Mouse (Mus musculus): ENCODE results near the gene 1700018B08Rik. TPM values are rescaled to one million over a fixed set of nuclear protein-coding genes. Genes with fewer than 3 reads are reported as not detected.

The 1700018B08Rik gene
- polyA plus RNA-seq, 1 experiment: not detected

GRCm38 (mm10) chr8:121588750-121589149 lies 44.6 kb upstream of the 1700018B08Rik start:
- TF ChIP-seq MAX (IDR thresholded peaks at IDR 0.05): no peak
- TF ChIP-seq CTCF (IDR thresholded peaks at IDR 0.05; ENCODE audit: control insufficient read depth, insufficient read depth, insufficient read length): no peak
- no peak for TF ChIP-seq MYOD1 (IDR thresholded peaks at IDR 0.05; ENCODE audit: control insufficient read depth, insufficient read length, low read depth)
- TF ChIP-seq CEBPB (IDR thresholded peaks at IDR 0.05; ENCODE audit: low read depth): no peak
- TF ChIP-seq FOSL1 (IDR thresholded peaks at IDR 0.05; ENCODE audit: insufficient read depth, low read length, poor library complexity, severe bottlenecking): no peak
- no peak for TF ChIP-seq MYOG (IDR thresholded peaks at IDR 0.05; ENCODE audit: control insufficient read depth, extremely low read depth, insufficient read length)
- TF ChIP-seq USF1 (IDR thresholded peaks at IDR 0.05; ENCODE audit: low read depth): no peak
- H3ac ChIP-seq (ENCODE audit: control insufficient read depth, insufficient read length, low read depth): no peak overlapping the region
- peaks cover 3% of the 10 kb centered on the region for H3K36me3 ChIP-seq (ENCODE audit: control insufficient read depth, insufficient read depth)
- H3K79me2 ChIP-seq (ENCODE audit: control insufficient read depth, insufficient read depth): peaks cover 33% of the 10 kb centered on the region
- H3K79me3 ChIP-seq (ENCODE audit: low read depth): peaks cover 23% of the 10 kb centered on the region
- H3K4me3 ChIP-seq (ENCODE audit: insufficient read depth, poor library complexity, severe bottlenecking): no peak overlapping the region
- H3K27me3 ChIP-seq (ENCODE audit: control insufficient read depth, insufficient read depth, insufficient read length): no peaks in the 10 kb centered on the region

- H3K36me3 ChIP-seq (ENCODE audit: control insufficient read depth, insufficient read depth): no peaks in the 10 kb centered on the region
- no peaks in the 10 kb centered on the region for H3K79me3 ChIP-seq (ENCODE audit: low read depth)
- H3K27me3 ChIP-seq (ENCODE audit: control insufficient read depth, insufficient read depth, insufficient read length): no peaks in the 10 kb centered on the region
- peak overlapping the region; percentile 32 for H3K4me3 ChIP-seq (ENCODE audit: insufficient read depth, poor library complexity, severe bottlenecking)
- H3ac ChIP-seq (ENCODE audit: control insufficient read depth, insufficient read length, low read depth): peak overlapping the region; percentile 83
- no peaks in the 10 kb centered on the region for H3K79me2 ChIP-seq (ENCODE audit: control insufficient read depth, insufficient read depth)
- TF ChIP-seq CTCF (IDR thresholded peaks at IDR 0.05; ENCODE audit: control insufficient read depth, insufficient read depth, insufficient read length): no peak
- no peak for TF ChIP-seq FOSL1 (IDR thresholded peaks at IDR 0.05; ENCODE audit: insufficient read depth, low read length, poor library complexity, severe bottlenecking)
- peak; percentile 75 for TF ChIP-seq USF1 (IDR thresholded peaks at IDR 0.05; ENCODE audit: low read depth)
- peak; percentile 85 for TF ChIP-seq CEBPB (IDR thresholded peaks at IDR 0.05; ENCODE audit: low read depth)
- TF ChIP-seq MAX (IDR thresholded peaks at IDR 0.05): peak; percentile 19
- no peak for TF ChIP-seq MYOD1 (IDR thresholded peaks at IDR 0.05; ENCODE audit: control insufficient read depth, insufficient read length, low read depth)
- no peak for TF ChIP-seq MYOG (IDR thresholded peaks at IDR 0.05; ENCODE audit: control insufficient read depth, extremely low read depth, insufficient read length)
Measured at GRCm38 (mm10) chr8:121585159-121585825, 41.2 kb upstream of the 1700018B08Rik start.

- Histone ChIP-seq H3K36me3 (ENCODE audit: control insufficient read depth, insufficient read depth) (no peaks in the 10 kb centered on the region), H3ac (ENCODE audit: control insufficient read depth, insufficient read length, low read depth) (no peak overlapping the region), H3K79me3 (ENCODE audit: low read depth) (no peaks in the 10 kb centered on the region), H3K4me3 (ENCODE audit: insufficient read depth, poor library complexity, severe bottlenecking) (no peak overlapping the region), H3K27me3 (ENCODE audit: control insufficient read depth, insufficient read depth, insufficient read length) (no peaks in the 10 kb centered on the region), H3K79me2 (ENCODE audit: control insufficient read depth, insufficient read depth) (no peaks in the 10 kb centered on the region)
- TF ChIP-seq MAX (IDR thresholded peaks at IDR 0.05): no peak
- TF ChIP-seq CTCF (IDR thresholded peaks at IDR 0.05; ENCODE audit: control insufficient read depth, insufficient read depth, insufficient read length): no peak
- TF ChIP-seq MYOG (IDR thresholded peaks at IDR 0.05; ENCODE audit: control insufficient read depth, extremely low read depth, insufficient read length): no peak
- TF ChIP-seq CEBPB (IDR thresholded peaks at IDR 0.05; ENCODE audit: low read depth): no peak
- TF ChIP-seq FOSL1 (IDR thresholded peaks at IDR 0.05; ENCODE audit: insufficient read depth, low read length, poor library complexity, severe bottlenecking): no peak
Measured at GRCm38 (mm10) chr8:121584730-121585129, 40.6 kb upstream of the 1700018B08Rik start.

DNA sequence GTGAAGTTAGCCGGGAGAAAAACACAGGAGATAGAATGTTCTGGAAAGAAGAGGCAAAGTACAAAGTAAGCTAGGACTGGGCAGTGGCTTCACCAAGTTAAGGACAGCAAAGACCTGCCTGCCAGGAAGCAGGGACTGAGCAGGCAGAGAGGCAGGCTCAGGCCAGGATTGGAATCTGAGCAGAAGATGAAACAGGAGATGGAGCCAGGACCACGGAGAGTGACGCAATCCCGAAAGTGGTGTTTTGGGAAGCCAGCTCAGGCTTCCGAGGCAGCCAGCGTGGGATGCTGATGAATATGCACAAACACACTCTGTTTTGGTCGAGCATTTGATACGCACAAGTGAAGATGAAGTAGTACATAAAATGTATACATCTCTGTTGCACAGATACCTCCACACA lies 39.5 kb upstream of the 1700018B08Rik start:
- TF ChIP-seq MYOG (IDR thresholded peaks at IDR 0.05; ENCODE audit: control insufficient read depth, extremely low read depth, insufficient read length) (no peak), MYOD1 (IDR thresholded peaks at IDR 0.05; ENCODE audit: control insufficient read depth, insufficient read length, low read depth) (no peak), CEBPB (IDR thresholded peaks at IDR 0.05; ENCODE audit: low read depth) (peak; percentile 87)

GRCm38 (mm10) chr8:121580465-121580864 lies 36.3 kb upstream of the 1700018B08Rik start:
- H3K79me2 ChIP-seq (ENCODE audit: control insufficient read depth, insufficient read depth): peaks cover 25% of the 10 kb centered on the region
- H3K79me3 ChIP-seq (ENCODE audit: low read depth): peaks cover 12% of the 10 kb centered on the region
- no peak for TF ChIP-seq CEBPB (IDR thresholded peaks at IDR 0.05; ENCODE audit: low read depth)
- TF ChIP-seq MYOG (IDR thresholded peaks at IDR 0.05; ENCODE audit: control insufficient read depth, extremely low read depth, insufficient read length): no peak
- TF ChIP-seq MAX (IDR thresholded peaks at IDR 0.05): no peak
- no peak for TF ChIP-seq MYOD1 (IDR thresholded peaks at IDR 0.05; ENCODE audit: control insufficient read depth, insufficient read length, low read depth)
- TF ChIP-seq FOSL1 (IDR thresholded peaks at IDR 0.05; ENCODE audit: insufficient read depth, low read length, poor library complexity, severe bottlenecking): no peak
- no peak for TF ChIP-seq USF1 (IDR thresholded peaks at IDR 0.05; ENCODE audit: low read depth)
- no peak for TF ChIP-seq CTCF (IDR thresholded peaks at IDR 0.05; ENCODE audit: control insufficient read depth, insufficient read depth, insufficient read length)
- H3K4me3 ChIP-seq (ENCODE audit: insufficient read depth, poor library complexity, severe bottlenecking): no peak overlapping the region
- H3ac ChIP-seq (ENCODE audit: control insufficient read depth, insufficient read length, low read depth): no peak overlapping the region
- no peaks in the 10 kb centered on the region for H3K27me3 ChIP-seq (ENCODE audit: control insufficient read depth, insufficient read depth, insufficient read length)
- H3K36me3 ChIP-seq (ENCODE audit: control insufficient read depth, insufficient read depth): no peaks in the 10 kb centered on the region

More for the DNA sequence above, 39.5 kb upstream of the 1700018B08Rik start:
- Histone ChIP-seq H3K79me2 (ENCODE audit: control insufficient read depth, insufficient read depth) (no peaks in the 10 kb centered on the region), H3K79me3 (ENCODE audit: low read depth) (no peaks in the 10 kb centered on the region), H3ac (ENCODE audit: control insufficient read depth, insufficient read length, low read depth) (no peak overlapping the region), H3K36me3 (ENCODE audit: control insufficient read depth, insufficient read depth) (no peaks in the 10 kb centered on the region), H3K4me3 (ENCODE audit: insufficient read depth, poor library complexity, severe bottlenecking) (no peak overlapping the region), H3K27me3 (ENCODE audit: control insufficient read depth, insufficient read depth, insufficient read length) (no peaks in the 10 kb centered on the region)
